Mouse (Mus musculus) megakaryocyte-erythroid progenitor cell, adult 5 weeks (primary cell): Measurements from ENCODE around the gene Lck. TPM values are rescaled to one million over a fixed set of nuclear protein-coding genes. Genes with fewer than 3 reads are reported as not detected.

ENCODE experiments used
- polyA plus RNA-seq: library from polyadenylated mRNA; stranded (reverse); fragments of >175 nt; gene quantifications from 2 replicates; pipeline ENCODE4 v1.2.3, GENCODE M21; 2012

The Lck gene
- 6.4 and 7.9 TPM in 2 replicates for polyA plus RNA-seq

DNA sequence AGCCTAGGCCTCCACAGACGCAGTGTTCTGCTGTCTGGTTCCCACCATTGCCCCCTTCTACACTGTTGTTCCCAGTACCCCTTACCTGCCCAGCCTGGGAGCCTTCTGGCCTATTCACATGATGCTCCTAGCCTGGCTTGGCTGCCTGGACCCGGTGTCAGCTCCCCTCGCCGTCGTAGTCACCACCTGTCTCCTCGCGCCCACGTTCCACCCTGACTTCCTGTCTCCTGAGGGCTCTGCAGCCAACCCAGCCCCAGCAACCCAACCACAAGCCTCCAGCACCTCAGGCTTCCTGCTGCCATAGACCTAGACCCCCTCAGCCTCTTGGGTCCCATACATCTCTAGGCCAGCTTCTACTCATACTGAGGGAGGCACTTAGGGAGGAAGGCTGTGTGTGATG, at the start of gene Lck:
Gene Lck (minus strand): TSS at position 212 of the 400 bp plus-strand sequence.

DNA sequence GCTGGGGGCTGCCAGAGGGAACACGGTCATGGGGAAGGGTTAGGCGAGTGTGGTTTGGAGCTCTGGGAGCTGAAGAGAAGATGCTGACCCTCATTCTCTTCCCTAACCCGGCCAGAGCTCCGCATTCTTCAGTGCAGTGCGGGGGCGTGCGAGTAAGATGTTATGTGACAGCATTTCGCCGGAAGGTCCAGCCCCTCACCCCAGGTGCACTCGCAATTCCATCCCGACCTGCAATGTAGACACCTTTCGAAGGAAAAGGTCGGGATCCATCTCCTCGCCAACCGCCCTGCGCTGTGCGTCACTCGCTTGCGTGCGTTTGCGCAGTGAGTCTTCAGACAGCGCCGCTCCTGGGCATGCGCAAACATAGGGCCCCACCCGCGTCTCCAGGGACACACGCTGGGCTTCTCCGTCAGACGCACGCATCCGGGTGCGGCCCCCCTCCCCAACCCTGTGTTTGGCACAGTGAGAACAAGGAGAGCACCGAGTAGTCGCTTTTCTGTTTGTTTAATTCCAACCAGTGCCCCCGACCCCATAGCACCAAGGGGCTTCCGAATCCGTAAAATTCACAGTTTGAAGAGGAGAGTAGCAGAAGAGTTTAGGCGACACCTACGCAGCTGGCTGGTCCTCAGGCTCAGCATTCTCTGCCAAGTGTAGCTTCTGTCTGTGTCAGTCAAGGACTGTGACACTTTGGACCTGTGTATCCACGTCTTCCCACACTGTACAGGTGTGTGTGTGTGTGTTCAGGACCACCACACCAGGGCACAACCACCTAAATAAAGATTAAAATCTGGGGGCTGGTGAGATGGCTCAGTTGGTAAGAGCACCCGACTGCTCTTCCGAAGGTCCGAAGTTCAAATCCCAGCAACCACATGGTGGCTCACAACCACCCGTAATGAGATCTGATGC, 45.6 kb upstream of the Lck start, which contains the start of gene Iqcc:
Gene Iqcc (minus strand): TSS at position 314 of the 906 bp plus-strand sequence.

DNA sequence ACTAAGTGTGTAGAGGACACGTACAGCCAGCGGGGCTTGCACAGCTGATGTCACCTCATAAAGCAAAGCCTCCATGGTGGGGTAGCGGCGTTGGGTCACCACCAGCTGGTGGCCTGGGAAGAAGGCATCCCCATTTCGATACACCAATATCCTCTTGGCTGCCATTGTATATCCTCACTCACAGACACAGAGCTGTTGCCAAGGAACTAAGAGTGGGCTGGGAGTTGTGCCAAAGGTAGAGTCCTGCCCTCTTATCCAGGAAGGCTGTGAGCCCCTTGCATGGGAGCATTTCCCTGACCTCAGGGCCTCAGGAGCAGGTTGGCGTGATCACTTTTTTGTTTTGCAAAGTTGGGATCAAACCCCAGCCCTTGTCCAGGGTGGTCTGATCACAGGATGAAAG, 40.7 kb upstream of the Lck start, which contains the start of gene Dcdc2b:
Gene Dcdc2b (minus strand): TSS at position 165 of the 400 bp plus-strand sequence.

DNA sequence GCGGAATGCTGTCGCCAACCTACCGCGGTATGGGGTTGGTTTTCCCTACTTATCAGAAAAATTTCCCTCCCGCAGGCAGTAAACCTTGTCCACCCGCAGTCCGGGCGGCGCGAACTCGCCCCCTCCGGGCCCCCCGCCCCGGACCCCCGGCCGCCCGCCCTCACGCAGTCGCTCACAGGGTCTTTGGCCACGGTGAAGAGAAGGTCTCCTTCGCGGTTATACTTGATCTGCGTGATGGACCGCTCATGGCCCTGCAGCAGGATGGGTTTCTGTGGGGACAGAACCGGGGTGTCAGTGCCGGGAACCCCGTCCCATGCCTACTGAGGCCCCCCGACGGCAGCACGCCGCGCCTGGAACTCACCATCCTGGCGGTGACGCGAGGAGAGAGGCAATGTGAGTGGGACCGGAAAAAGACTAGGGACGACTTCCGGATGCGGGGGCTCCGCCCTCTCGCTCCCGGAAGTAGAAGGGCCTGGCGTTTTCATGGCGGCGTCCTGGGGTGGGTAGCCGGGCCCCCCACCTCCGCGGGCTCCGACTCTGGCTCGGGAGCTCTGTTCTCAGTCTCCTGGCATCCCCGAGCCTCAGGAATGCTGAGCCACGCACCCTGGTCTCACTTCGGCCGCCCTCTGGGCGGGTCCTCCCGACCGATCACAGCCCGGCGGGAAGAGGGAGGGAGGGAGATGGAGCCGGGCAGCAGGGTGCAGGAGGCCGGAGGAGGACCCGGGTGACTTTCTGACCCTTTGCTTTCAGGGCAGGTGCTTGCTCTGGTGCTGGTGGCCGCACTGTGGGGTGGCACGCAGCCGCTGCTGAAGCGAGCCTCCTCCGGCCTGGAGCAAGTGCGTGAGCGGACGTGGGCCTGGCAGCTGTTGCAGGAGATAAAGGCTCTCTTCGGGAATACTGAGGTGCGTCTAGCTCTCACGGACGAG, 27.1 kb upstream of the Lck start, which contains the start of the genes Eif3i and Tmem234:
Gene Eif3i (minus strand): TSS at position 416 of the 926 bp plus-strand sequence.
Gene Tmem234 (plus strand): TSS at position 436 of the 926 bp plus-strand sequence.

DNA sequence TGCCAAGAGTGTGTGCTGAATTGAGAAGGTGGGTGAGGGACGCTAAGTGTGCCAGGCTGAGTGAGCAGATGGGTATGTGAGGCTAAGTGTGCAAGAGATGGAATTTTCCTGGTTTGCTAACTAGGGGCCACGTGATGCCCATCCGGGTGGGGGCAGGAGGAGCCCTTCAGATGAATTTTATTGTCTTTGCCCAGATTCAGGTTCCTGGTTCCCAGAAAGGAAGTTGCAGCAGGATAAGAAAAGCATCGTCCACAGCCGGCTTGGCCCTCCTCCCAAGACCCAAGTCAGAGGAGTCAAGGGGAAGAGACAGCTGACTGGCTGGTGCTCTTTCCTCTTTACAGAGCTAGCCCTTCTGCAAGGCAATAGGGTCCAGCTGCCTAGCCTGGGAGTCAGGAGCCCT, 5.0 kb upstream of the Lck start, which contains the start of gene Fam167b:
Gene Fam167b (minus strand): TSS at position 84 of the 400 bp plus-strand sequence.

DNA sequence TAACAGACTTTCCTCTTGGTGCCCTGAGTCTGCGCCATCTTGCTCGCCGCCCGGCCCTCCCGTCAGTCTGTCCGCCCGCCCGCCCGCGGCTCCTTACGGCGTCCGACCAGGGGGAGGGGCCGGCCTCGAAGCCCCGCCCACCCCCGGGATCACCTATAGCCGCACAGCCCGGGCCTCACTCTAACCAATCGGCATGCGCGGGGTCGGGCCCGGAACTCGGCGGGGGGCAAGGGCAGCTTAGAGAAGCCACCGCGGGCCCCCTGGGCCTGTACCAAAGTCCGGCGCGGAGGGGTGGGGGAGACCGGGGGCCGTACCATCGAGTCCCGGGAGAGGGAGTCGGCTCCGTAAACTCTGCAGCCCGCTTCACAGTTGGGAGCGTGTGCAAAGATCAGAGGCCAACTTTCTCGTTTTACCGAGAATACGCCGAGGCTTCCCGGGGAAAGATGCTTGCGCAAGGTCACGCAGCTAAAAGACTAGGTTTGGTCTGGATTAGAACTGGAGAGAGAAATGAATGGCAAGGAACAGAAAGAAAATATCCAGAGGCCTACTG, 30.8 kb downstream of the Lck start, which contains the start of gene Hdac1:
Gene Hdac1 (minus strand): TSS at position 122 of the 550 bp plus-strand sequence.

DNA sequence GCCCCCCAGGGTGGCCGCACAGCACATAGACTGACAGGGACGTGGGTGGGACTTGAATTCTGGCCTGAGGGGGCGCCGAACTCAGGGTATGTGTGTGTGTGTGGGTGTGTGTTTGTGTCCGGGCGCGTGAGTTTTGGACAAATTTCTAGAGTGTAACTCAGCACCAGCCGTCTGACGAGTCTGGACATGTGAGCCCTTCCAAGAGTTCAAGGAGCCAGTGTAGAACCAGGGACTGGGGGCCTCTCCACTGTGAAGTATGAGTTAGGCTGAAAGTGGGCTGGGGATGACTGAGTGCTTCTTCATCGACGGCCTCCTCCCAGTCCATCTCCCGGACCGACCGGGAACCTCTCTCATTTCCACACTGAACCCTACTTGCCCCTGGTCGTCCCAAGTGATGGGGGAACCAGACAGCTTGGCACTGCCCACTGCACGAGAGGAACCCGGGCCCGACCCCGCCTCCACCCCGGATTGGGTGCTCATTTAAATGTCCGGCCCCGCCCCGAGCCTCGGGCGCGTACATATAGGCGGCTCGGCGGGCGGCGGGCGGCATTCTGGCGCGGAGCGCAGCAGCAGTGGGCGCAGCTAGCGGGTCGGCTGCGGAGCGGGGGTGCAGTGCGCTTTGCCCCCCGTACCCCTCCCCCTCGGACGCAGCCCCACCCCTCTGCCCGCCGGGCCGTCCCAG, 60.2 kb downstream of the Lck start, which contains the start of gene Marcksl1:
Gene Marcksl1 (plus strand): TSS at position 496 of the 682 bp plus-strand sequence.

Other genes starting within 250 kb of the Lck start
- 51.0 and 59.6 TPM in 2 replicates for gene Rbbp4, start 238.3 kb downstream of the Lck start, polyA plus RNA-seq
- gene Zbtb8os, start 237.9 kb downstream of the Lck start, polyA plus RNA-seq: 2.6 and 3.8 TPM in 2 replicates
- 3.2 and 3.7 TPM in 2 replicates for gene Zbtb8a, start 195.5 kb downstream of the Lck start, polyA plus RNA-seq
- gene Zbtb8b, start 132.8 kb downstream of the Lck start, polyA plus RNA-seq: not detected in 2 replicates
- 80.0 and 116 TPM in 2 replicates for gene Bsdc1, start 112.1 kb downstream of the Lck start, polyA plus RNA-seq
- gene Tssk3, start 82.6 kb downstream of the Lck start, polyA plus RNA-seq: not detected in 2 replicates
- 3.2 and 3.4 TPM in 2 replicates for gene Fam229a, start 82.5 kb downstream of the Lck start, polyA plus RNA-seq
- gene Marcksl1, start 60.1 kb downstream of the Lck start, polyA plus RNA-seq: 233 and 330 TPM in 2 replicates
- 115 and 122 TPM in 2 replicates for gene Hdac1, start 30.9 kb downstream of the Lck start, polyA plus RNA-seq
- gene Fam167b, start 4.9 kb upstream of the Lck start, polyA plus RNA-seq: not detected in 2 replicates
- 131 and 152 TPM in 2 replicates for gene Eif3i, start 27.0 kb upstream of the Lck start, polyA plus RNA-seq
- 186 and 194 TPM in 2 replicates for gene Tmem234, start 27.0 kb upstream of the Lck start, polyA plus RNA-seq
- 1.2 and 3.3 TPM in 2 replicates for gene Dcdc2b, start 40.6 kb upstream of the Lck start, polyA plus RNA-seq
- gene Iqcc, start 45.5 kb upstream of the Lck start, polyA plus RNA-seq: 2.2 and 6.9 TPM in 2 replicates
- gene Ccdc28b, start 50.3 kb upstream of the Lck start, polyA plus RNA-seq: 38.4 and 40.8 TPM in 2 replicates
- 53.0 and 92.0 TPM in 2 replicates for gene Txlna, start 67.4 kb upstream of the Lck start, polyA plus RNA-seq
- gene Kpna6, start 99.1 kb upstream of the Lck start, polyA plus RNA-seq: 11.6 and 17.3 TPM in 2 replicates
- gene Tmem39b, start 123.2 kb upstream of the Lck start, polyA plus RNA-seq: 52.7 and 54.5 TPM in 2 replicates
- gene Khdrbs1, start 168.7 kb upstream of the Lck start, polyA plus RNA-seq: 237 and 238 TPM in 2 replicates
- 66.3 and 75.8 TPM in 2 replicates for gene Ptp4a2, start 237.6 kb upstream of the Lck start, polyA plus RNA-seq